10 mouse cellular contexts compared by ENCODE assay signal in genomic region chr15:7352635-7353051, GRCm38 (mm10). TPM values are rescaled to one million over a fixed set of nuclear protein-coding genes. Genes with fewer than 3 reads are reported as not detected.
DNase-seq lines count a peak whose midpoint lies in the region; ATAC-seq and TF ChIP-seq lines count a peak whose summit lies in the region.
"Had no signal": no experiment of that assay in that cellular context is flagged by ENCODE, and none has a peak within 500 bp of the region (broad histone marks: within the 10 kb centered on the region; RNA-seq: fewer than 3 reads in every experiment).

No protein-coding gene starts in this region.

- H3K4me3 ChIP-seq in heart, embryonic 15.5 days: no peak overlapping the region
- H3K4me3 ChIP-seq in kidney, embryonic 16.5 days (ENCODE audit: low read length): no peak overlapping the region
- no peak overlapping the region for H3K4me3 ChIP-seq in hindbrain, postnatal 0 days (ENCODE audit: low read length)
- H3K4me3 ChIP-seq: myocyte had no signal

- no peak overlapping the region for H3K4me2 ChIP-seq in heart, embryonic 15.5 days
- H3K4me2 ChIP-seq in kidney, embryonic 16.5 days (replicated peaks; ENCODE audit: low read depth, low read length): no peak overlapping the region
- no peak overlapping the region for H3K4me2 ChIP-seq in hindbrain, postnatal 0 days (ENCODE audit: low read depth, low read length)

- peak; percentile 53; the same call in 1 of the 2 replicates for ATAC-seq in heart, embryonic 15.5 days (replicated peaks; ENCODE audit: insufficient number of reproducible peaks, insufficient read depth, low FRiP score, low read depth)
- ATAC-seq in kidney, embryonic 16.5 days (ENCODE audit: low FRiP score, low TSS enrichment): peak; percentile 90
- no peak for ATAC-seq in hindbrain, postnatal 0 days

- H3K9ac ChIP-seq in heart, embryonic 15.5 days: no peak overlapping the region
- no peak overlapping the region for H3K9ac ChIP-seq in kidney, embryonic 16.5 days (replicated peaks; ENCODE audit: low read length)
- H3K9ac ChIP-seq in hindbrain, postnatal 0 days (replicated peaks; ENCODE audit: low read length): no peak overlapping the region

- 46% methylated on average over 1 of the region's 1 CpGs for WGBS in heart, embryonic 15.5 days
- WGBS in kidney, embryonic 16.5 days: 69% methylated on average over 1 of the region's 1 CpGs
- WGBS in hindbrain, postnatal 0 days: 79% methylated on average over 1 of the region's 1 CpGs

- intact Hi-C loops in gastrocnemius, postnatal 14 days (cut with DNase I; ENCODE audit: low total_unique reads): no loop called here

- H3K27ac ChIP-seq in heart, embryonic 15.5 days: no peak overlapping the region
- peak overlapping the region; percentile 50; the same call in 1 of the 2 replicates for H3K27ac ChIP-seq in kidney, embryonic 16.5 days (ENCODE audit: low read length)
- no peak overlapping the region for H3K27ac ChIP-seq in hindbrain, postnatal 0 days

- no peaks in the 10 kb centered on the region for H3K36me3 ChIP-seq in heart, embryonic 15.5 days
- no peaks in the 10 kb centered on the region for H3K36me3 ChIP-seq in kidney, embryonic 16.5 days (ENCODE audit: insufficient read depth, low read length)
- no peaks in the 10 kb centered on the region for H3K36me3 ChIP-seq in hindbrain, postnatal 0 days (ENCODE audit: insufficient read depth, low read length)

- H3K9me3 ChIP-seq in heart, embryonic 15.5 days (replicated peaks): no peaks in the 10 kb centered on the region
- H3K9me3 ChIP-seq in kidney, embryonic 16.5 days (ENCODE audit: low read length): no peaks in the 10 kb centered on the region
- H3K9me3 ChIP-seq in hindbrain, postnatal 0 days (ENCODE audit: low read length): no peaks in the 10 kb centered on the region

- no peak for TF ChIP-seq CTCF in hindbrain, postnatal 0 days (IDR thresholded peaks at IDR 0.05; ENCODE audit: low read depth)

- no peaks in the 10 kb centered on the region for H3K27me3 ChIP-seq in heart, embryonic 15.5 days
- H3K27me3 ChIP-seq in kidney, embryonic 16.5 days (ENCODE audit: insufficient read depth, low read length): no peaks in the 10 kb centered on the region
- H3K27me3 ChIP-seq in hindbrain, postnatal 0 days (ENCODE audit: insufficient read depth, low read length): no peaks in the 10 kb centered on the region

- no peaks in the 10 kb centered on the region for H3K4me1 ChIP-seq in heart, embryonic 15.5 days (replicated peaks)
- H3K4me1 ChIP-seq in kidney, embryonic 16.5 days (ENCODE audit: insufficient read depth, low read length): no peaks in the 10 kb centered on the region; the same call in 1 of the 2 replicates
- H3K4me1 ChIP-seq in hindbrain, postnatal 0 days (ENCODE audit: insufficient read depth, low read length): no peaks in the 10 kb centered on the region

- DNase-seq in gastrocnemius, postnatal 14 days: peak; percentile 9
- DNase-seq in lung, postnatal 36 days: peak; percentile 63
- DNase-seq in c-Kit-positive CD71-positive TER-119-positive erythroid progenitor cells, embryonic 14.5 days (ENCODE audit: low spot score): no peak
- no peak for DNase-seq in hindbrain, postnatal 0 days (ENCODE audit: low spot score)
- DNase-seq in layer of hippocampus, postnatal 14 days (ENCODE audit: low spot score in 2 of 2): no peak
- DNase-seq: cerebellum, adult 8-10 months; thymus, postnatal 36 days had no signal

RNA-seq across cellular contexts. Expression of gene Egflam, which starts 45.6 kb away (rescaled TPM):
- 10 to 100 TPM; 14.9 to 17.6 TPM for total RNA-seq in gastrocnemius, postnatal 14 days (2021)
- polyA plus RNA-seq in heart, embryonic 15.5 days (2015; fragmentation: Nextera tagmentation; extraction: Ambion mirVana): 11.4 and 15.2 TPM in 2 replicates
- polyA plus RNA-seq in kidney, embryonic 16.5 days (2015; fragmentation: Nextera tagmentation; extraction: Ambion mirVana): 24.3 and 26.1 TPM in 2 replicates
- 5.6 and 5.9 TPM in 2 replicates for total RNA-seq in hindbrain, postnatal 0 days (2014; rRNA removed)
- 7.4 and 8.5 TPM in 2 replicates for polyA plus RNA-seq in hindbrain, postnatal 0 days (2015; fragmentation: Nextera tagmentation; extraction: Ambion mirVana)
- 1 to 10 TPM; 4.6 to 6.5 TPM for total RNA-seq in layer of hippocampus, postnatal 14 days (2021)

Comparison
In these comparisons a context has a peak if more than half of its experiments do, and no peak if none do; other contexts are left out.
1. DNase-seq: peak in gastrocnemius, postnatal 14 days (single experiment) and lung, postnatal 36 days (single experiment); none in c-Kit-positive CD71-positive TER-119-positive erythroid progenitor cells, embryonic 14.5 days (single experiment), hindbrain, postnatal 0 days (single experiment) and layer of hippocampus, postnatal 14 days (0 of 2).